Mouse (Mus musculus) stomach, postnatal 0 days (tissue): ENCODE data around the gene Ttll3. TPM values are rescaled to one million over a fixed set of nuclear protein-coding genes. Genes with fewer than 3 reads are reported as not detected.

Experiments used
- ATAC-seq: fragments of 200-750 bp; cut with Nextera tagmentation; 2 replicates; pipeline ENCODE4 v1.8.0; 2017; ENCODE audit not compliant: low FRiP score, low TSS enrichment
- DNase-seq: peaks from one replicate; pipeline ENCODE4 v3.0.0-alpha.2; 2016; ENCODE audit warnings: low spot score
- H3K27ac ChIP-seq: fragments of 300-500 bp; sonication (generic); replicated peaks from 2 replicates; pipeline ENCODE4 v1.5.1; 2014; ENCODE audit warnings: mild to moderate bottlenecking, control low read depth
- H3K27me3 ChIP-seq: fragments of 300-500 bp; sonication (generic); 2 replicates; pipeline ENCODE4 v1.6.1; 2014; ENCODE audit warnings: low read length; ENCODE audit not compliant: control insufficient read depth, insufficient read depth
- H3K36me3 ChIP-seq: fragments of 300-500 bp; sonication (generic); 2 replicates; pipeline ENCODE4 v1.6.1; 2014; ENCODE audit warnings: low read length, mixed read lengths; ENCODE audit not compliant: control insufficient read depth, insufficient read depth
- H3K4me1 ChIP-seq: fragments of 300-500 bp; sonication (generic); replicated peaks from 2 replicates; pipeline ENCODE4 v1.6.1; 2014; ENCODE audit warnings: antibody characterized with exemption; ENCODE audit not compliant: control insufficient read depth, insufficient read depth
- H3K4me2 ChIP-seq: fragments of 300-500 bp; sonication (generic); replicated peaks from 2 replicates; pipeline ENCODE4 v1.6.1; 2014; ENCODE audit warnings: low read depth, mild to moderate bottlenecking, control low read depth, moderate library complexity
- H3K4me3 ChIP-seq: fragments of 300-500 bp; sonication (generic); 2 replicates; pipeline ENCODE4 v1.5.1; 2014; ENCODE audit warnings: low read depth, low read length, control low read depth
- H3K9ac ChIP-seq: fragments of 300-500 bp; sonication (generic); 2 replicates; pipeline ENCODE4 v1.6.1; 2014; ENCODE audit warnings: mild to moderate bottlenecking, low read length, control low read depth, mixed read lengths
- H3K9me3 ChIP-seq: fragments of 300-500 bp; sonication (generic); 2 replicates; pipeline ENCODE4 v1.6.1; 2016; ENCODE audit warnings: low read length; ENCODE audit not compliant: control insufficient read depth
- CTCF ChIP-seq: IDR thresholded peaks from 2 replicates; pipeline ENCODE4 v1.5.1; 2016; ENCODE audit warnings: antibody characterized with exemption, low read depth, mild to moderate bottlenecking, moderate library complexity
- EP300 ChIP-seq: optimal IDR thresholded peaks from 2 replicates; pipeline ENCODE3; 2016; ENCODE audit warnings: antibody characterized with exemption
- WGBS: fragments of 180-500 bp; shearing (Covaris S2); extraction: QIAGEN DNeasy Blood & Tissue Kit; methylation state at CpG from one replicate; pipeline ENCODE4 v1.1.7; 2014; 5-methylcytosine and 5-hydroxymethylcytosine counted together
- microRNA-seq: library from miRNA; unstranded; fragments of <30 nt; microRNA quantifications from one replicate; pipeline ENCODE4, GENCODE M21; 2016
- polyA plus RNA-seq: library from polyadenylated mRNA; unstranded; fragments of >200 nt; fragmentation: Nextera tagmentation; extraction: Ambion mirVana; gene quantifications from 2 replicates; pipeline ENCODE4 v1.2.1, GENCODE M21; 2015

Gene Ttll3
- polyA plus RNA-seq, 1 experiment from 2014 or later: 1.2 TPM

GRCm38 (mm10) chr6:113447639-113448038 is 58.6 kb downstream of the Ttll3 start:
- WGBS: 96% methylated on average over 4 of the region's 4 CpGs
- no peak for DNase-seq
- Histone ChIP-seq H3K9me3 (no peaks in the 10 kb centered on the region), H3K36me3 (no peaks in the 10 kb centered on the region), H3K9ac (no peak overlapping the region), H3K4me3 (no peak overlapping the region), H3K4me1 (peaks cover 8% of the 10 kb centered on the region; the same call in 1 of the 2 replicates), H3K27ac (no peak overlapping the region), H3K4me2 (no peak overlapping the region), H3K27me3 (no peaks in the 10 kb centered on the region)
- no peak for TF ChIP-seq EP300
- TF ChIP-seq CTCF: no peak
- ATAC-seq: no peak

GRCm38 (mm10) chr6:113451839-113452238 is 62.8 kb downstream of the Ttll3 start:
- TF ChIP-seq CTCF: no peak
- no peak for TF ChIP-seq EP300
- Histone ChIP-seq H3K9ac (no peak overlapping the region), H3K36me3 (no peaks in the 10 kb centered on the region), H3K4me2 (no peak overlapping the region), H3K4me1 (peaks cover 6% of the 10 kb centered on the region; the same call in 1 of the 2 replicates), H3K4me3 (no peak overlapping the region), H3K9me3 (no peaks in the 10 kb centered on the region), H3K27me3 (no peaks in the 10 kb centered on the region), H3K27ac (peak overlapping the region; percentile 35; the same call in 1 of the 2 replicates)
- DNase-seq (no peak), ATAC-seq (no peak; the same call in 1 of the 2 replicates)
- WGBS: 42% methylated on average over 2 of the region's 2 CpGs

GRCm38 (mm10) chr6:113455007-113455406 is 65.9 kb downstream of the Ttll3 start:
- DNase-seq (no peak), ATAC-seq (no peak)
- no peak overlapping the region for H3K4me3 ChIP-seq
- no peak overlapping the region for H3K4me2 ChIP-seq
- no peaks in the 10 kb centered on the region for H3K27me3 ChIP-seq
- H3K4me1 ChIP-seq: peaks cover 6% of the 10 kb centered on the region; the same call in 1 of the 2 replicates
- H3K9me3 ChIP-seq: no peaks in the 10 kb centered on the region
- no peaks in the 10 kb centered on the region for H3K36me3 ChIP-seq
- H3K9ac ChIP-seq: no peak overlapping the region
- WGBS: 62% methylated on average over 5 of the region's 5 CpGs
- no peak for TF ChIP-seq EP300
- no peak for TF ChIP-seq CTCF
- H3K27ac ChIP-seq: no peak overlapping the region

- ATAC-seq (no peak), DNase-seq (no peak)
- Histone ChIP-seq H3K4me3 (peak within 1 kb of the TSS; percentile 34), H3K27ac (peak within 1 kb of the TSS; percentile 91), H3K27me3 (no peaks in the 10 kb centered on the region), H3K4me1 (no peaks in the 10 kb centered on the region; the same call in 1 of the 2 replicates), H3K9ac (peak within 1 kb of the TSS; percentile 65), H3K4me2 (peak within 1 kb of the TSS; percentile 57), H3K36me3 (no peaks in the 10 kb centered on the region), H3K9me3 (no peaks in the 10 kb centered on the region)
- no peak for TF ChIP-seq CTCF
- TF ChIP-seq EP300: no peak
- 46% methylated on average over 10 of the region's 10 CpGs for WGBS
These were observed 69.0 kb downstream of the Ttll3 start, which contains the start of gene Il17re for GRCm38 (mm10) chr6:113457952-113458534. TSS of gene Il17re (plus strand) at chr6:113458484.

GRCm38 (mm10) chr6:113458635-113459034 is 69.6 kb downstream of the Ttll3 start:
- WGBS: 37% methylated on average over 10 of the region's 10 CpGs
- TF ChIP-seq CTCF: peak; percentile 31; the same call in 1 of the 2 replicates
- TF ChIP-seq EP300: peak; percentile 50
- no peaks in the 10 kb centered on the region for H3K27me3 ChIP-seq
- ATAC-seq (peak; percentile 98), DNase-seq (peak; percentile 89)
- H3K4me1 ChIP-seq: no peaks in the 10 kb centered on the region; the same call in 1 of the 2 replicates
- H3K4me2 ChIP-seq: peak overlapping the region; percentile 57
- peak overlapping the region; percentile 34 for H3K4me3 ChIP-seq
- peak overlapping the region; percentile 91 for H3K27ac ChIP-seq
- H3K36me3 ChIP-seq: no peaks in the 10 kb centered on the region
- no peaks in the 10 kb centered on the region for H3K9me3 ChIP-seq
- peak overlapping the region; percentile 65 for H3K9ac ChIP-seq

- no peak overlapping the region for H3K4me3 ChIP-seq
- no peaks in the 10 kb centered on the region for H3K36me3 ChIP-seq
- TF ChIP-seq CTCF (no peak), EP300 (no peak)
- DNase-seq (no peak), ATAC-seq (no peak)
- WGBS: 62% methylated on average over 7 of the region's 7 CpGs
- H3K4me2 ChIP-seq: no peak overlapping the region
- no peaks in the 10 kb centered on the region for H3K27me3 ChIP-seq
- no peak overlapping the region for H3K9ac ChIP-seq
- H3K9me3 ChIP-seq: no peaks in the 10 kb centered on the region
- H3K4me1 ChIP-seq: no peaks in the 10 kb centered on the region
- H3K27ac ChIP-seq: no peak overlapping the region
These were observed 75.0 kb downstream of the Ttll3 start for GRCm38 (mm10) chr6:113464040-113464439.

Small RNAs within 50 kb of the gene (microRNA-seq; reads per million reads assigned to microRNA genes)
- gene Gm24387: not detected

Other genes starting within 250 kb of the Ttll3 start
- gene Lhfpl4, start 193.9 kb upstream of the Ttll3 start, polyA plus RNA-seq: 0.84 and 0.93 TPM in 2 replicates
- 20.3 and 20.6 TPM in 2 replicates for gene Mtmr14, start 151.4 kb upstream of the Ttll3 start, polyA plus RNA-seq
- 0.11 TPM in 1 of 2 replicates, not detected in the other for gene Cpne9, start 107.0 kb upstream of the Ttll3 start, polyA plus RNA-seq
- 6.5 and 6.6 TPM in 2 replicates for gene Brpf1, start 82.1 kb upstream of the Ttll3 start, polyA plus RNA-seq
- gene Ogg1, start 62.3 kb upstream of the Ttll3 start, polyA plus RNA-seq: 6.8 and 7.8 TPM in 2 replicates
- 52.7 and 52.9 TPM in 2 replicates for gene Camk1, start 45.3 kb upstream of the Ttll3 start, polyA plus RNA-seq
- gene Tada3, start 11.4 kb upstream of the Ttll3 start, polyA plus RNA-seq: 21.3 and 23.8 TPM in 2 replicates
- gene Arpc4, start 11.1 kb upstream of the Ttll3 start, polyA plus RNA-seq: 314 and 317 TPM in 2 replicates
- gene Rpusd3, start 30.1 kb downstream of the Ttll3 start, polyA plus RNA-seq: 11.8 and 12.9 TPM in 2 replicates
- 31.0 and 31.2 TPM in 2 replicates for gene Cidec, start 46.5 kb downstream of the Ttll3 start, polyA plus RNA-seq
- gene Jagn1, start 53.3 kb downstream of the Ttll3 start, polyA plus RNA-seq: 69.2 and 69.6 TPM in 2 replicates
- 25.5 and 30.6 TPM in 2 replicates for gene Il17re, start 69.2 kb downstream of the Ttll3 start, polyA plus RNA-seq
- gene Il17rc, start 82.2 kb downstream of the Ttll3 start, polyA plus RNA-seq: 70.1 and 73.6 TPM in 2 replicates
- gene Creld1, start 94.0 kb downstream of the Ttll3 start, polyA plus RNA-seq: 11.1 and 12.1 TPM in 2 replicates
- 0.36 and 0.42 TPM in 2 replicates for gene Prrt3, start 112.7 kb downstream of the Ttll3 start, polyA plus RNA-seq
- 78.4 and 78.5 TPM in 2 replicates for gene Emc3, start 142.4 kb downstream of the Ttll3 start, polyA plus RNA-seq
- gene Fancd2, start 142.4 kb downstream of the Ttll3 start, polyA plus RNA-seq: 1.6 and 1.9 TPM in 2 replicates
- not detected in 2 replicates for gene Fancd2os, start 211.5 kb downstream of the Ttll3 start, polyA plus RNA-seq
- 199 and 201 TPM in 2 replicates for gene Brk1, start 215.5 kb downstream of the Ttll3 start, polyA plus RNA-seq
- gene Vhl, start 234.7 kb downstream of the Ttll3 start, polyA plus RNA-seq: 23.4 and 24.3 TPM in 2 replicates
- 9.6 and 10.2 TPM in 2 replicates for gene Irak2, start 249.2 kb downstream of the Ttll3 start, polyA plus RNA-seq